Mouse (Mus musculus): ENCODE results near the gene Ppp6r2. TPM values are rescaled to one million over a fixed set of nuclear protein-coding genes. Genes with fewer than 3 reads are reported as not detected.

Gene Ppp6r2
- polyA plus RNA-seq, 1 experiment from 2014 or later: 71.7 TPM

DNA sequence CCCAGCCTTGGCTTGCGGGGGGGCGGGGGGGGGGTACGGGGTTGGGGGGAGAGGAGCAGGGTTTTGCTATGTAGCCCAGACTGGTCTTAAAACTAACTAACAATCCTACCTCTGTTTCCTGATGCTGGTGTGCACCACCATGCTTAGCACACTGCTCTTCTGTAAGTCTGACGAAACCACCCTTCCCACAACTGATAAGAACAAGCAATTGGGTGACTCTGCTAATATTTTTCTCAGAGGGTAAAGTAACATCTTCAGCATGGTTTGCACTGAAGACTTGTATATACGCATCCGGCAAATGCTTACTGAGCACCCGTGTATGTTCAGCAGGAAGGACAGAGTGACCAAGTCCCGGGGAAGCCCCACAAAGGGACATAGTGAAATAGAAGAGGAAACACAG lies 109.9 kb downstream of the Ppp6r2 start:
- peaks cover 6% of the 10 kb centered on the region for H3K4me1 ChIP-seq
- H3K9ac ChIP-seq: no peak overlapping the region
- no peak overlapping the region for H3K4me2 ChIP-seq
- H3K27me3 ChIP-seq: peaks cover 17% of the 10 kb centered on the region
- no peak overlapping the region for H3K4me3 ChIP-seq
- 81% methylated on average over 8 of the region's 8 CpGs for WGBS
- H3K36me3 ChIP-seq (ENCODE audit: poor library complexity, severe bottlenecking): no peaks in the 10 kb centered on the region
- no peaks in the 10 kb centered on the region for H3K9me3 ChIP-seq (replicated peaks)
- ATAC-seq: no peak
- H3K27ac ChIP-seq: no peak overlapping the region

DNA sequence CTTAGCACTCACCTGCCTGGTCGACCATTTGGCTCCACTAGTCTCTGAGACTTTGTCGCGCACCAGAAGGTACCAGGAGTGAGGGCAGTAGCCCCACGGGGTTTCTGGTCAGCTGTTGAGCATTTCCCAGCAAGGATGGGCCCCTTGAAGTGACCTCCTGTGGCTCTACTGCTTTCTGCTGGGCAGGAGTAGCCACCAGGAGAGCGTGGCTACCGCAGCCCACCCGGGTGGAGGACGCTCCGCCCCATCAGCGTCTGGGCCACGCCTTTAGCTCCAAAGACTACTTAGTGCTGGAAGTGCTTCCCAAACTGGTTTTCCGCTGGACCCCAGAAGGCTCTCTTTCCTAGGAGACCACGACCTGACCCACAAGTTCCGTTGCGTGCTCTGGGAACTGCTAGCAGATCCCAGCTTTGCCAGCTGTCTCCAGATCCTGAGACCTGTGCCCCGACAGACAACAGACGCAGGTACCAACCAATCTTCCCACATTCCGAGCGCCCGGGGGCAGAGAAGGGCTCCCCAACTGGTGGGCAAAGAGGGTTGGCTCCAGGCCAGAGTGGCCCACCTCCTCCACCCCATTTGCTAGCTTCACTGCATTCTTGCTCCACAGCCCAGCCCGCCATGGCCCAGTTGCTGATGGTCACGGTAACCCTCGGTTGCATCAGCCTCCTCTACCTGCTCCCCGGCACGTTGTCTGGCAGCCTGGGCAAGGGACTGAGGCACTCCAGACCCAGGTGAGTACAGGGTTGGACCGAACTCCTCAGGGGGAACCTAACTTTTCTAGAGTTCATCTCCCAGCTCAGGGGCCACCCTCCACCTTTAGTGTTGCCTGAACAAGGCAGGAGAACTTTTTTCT lies 111.5 kb downstream of the Ppp6r2 start, which contains the start of gene Adm2:
TSS of gene Adm2 (plus strand) at position 51 of the 853 bp plus-strand sequence.
- H3K36me3 ChIP-seq (ENCODE audit: poor library complexity, severe bottlenecking): no peaks in the 10 kb centered on the region
- ATAC-seq: no peak
- H3K9me3 ChIP-seq (replicated peaks): no peaks in the 10 kb centered on the region
- peak within 1 kb of the TSS; percentile 42 for H3K4me2 ChIP-seq
- 7% methylated on average over 26 of the region's 26 CpGs for WGBS
- H3K27ac ChIP-seq: no peak within 1 kb of the TSS
- H3K9ac ChIP-seq: no peak within 1 kb of the TSS
- peaks cover 17% of the 10 kb centered on the region for H3K27me3 ChIP-seq
- H3K4me1 ChIP-seq: peaks cover 6% of the 10 kb centered on the region
- H3K4me3 ChIP-seq: peak within 1 kb of the TSS; percentile 3; the same call in 1 of the 2 replicates

DNA sequence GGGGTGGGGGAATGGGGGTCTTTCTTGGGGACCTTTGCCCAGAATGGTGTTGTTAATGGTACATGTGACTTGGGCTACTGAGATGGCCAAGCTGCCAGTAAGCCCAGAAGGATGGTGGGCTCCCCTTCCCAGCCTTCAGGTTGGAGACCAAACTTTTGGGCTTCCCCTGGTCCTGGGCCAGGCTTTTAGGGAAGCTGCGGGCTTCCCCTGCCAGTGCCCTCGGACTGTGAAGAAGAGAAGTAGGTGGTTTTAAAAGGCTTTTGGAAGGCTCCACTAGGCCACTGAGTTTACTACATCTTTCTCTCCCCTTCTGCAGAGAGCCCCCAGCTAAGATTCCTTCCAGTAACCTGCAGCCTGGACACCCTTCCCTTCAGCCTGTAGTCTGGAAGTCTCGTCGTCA lies 112.3 kb downstream of the Ppp6r2 start:
- no peaks in the 10 kb centered on the region for H3K36me3 ChIP-seq (ENCODE audit: poor library complexity, severe bottlenecking)
- no peak overlapping the region for H3K9ac ChIP-seq
- H3K9me3 ChIP-seq (replicated peaks): no peaks in the 10 kb centered on the region
- H3K27ac ChIP-seq: no peak overlapping the region
- H3K4me2 ChIP-seq: no peak overlapping the region
- peaks cover 6% of the 10 kb centered on the region for H3K4me1 ChIP-seq
- no peak overlapping the region for H3K4me3 ChIP-seq
- H3K27me3 ChIP-seq: peaks cover 17% of the 10 kb centered on the region
- ATAC-seq: no peak
- 83% methylated on average over 4 of the region's 4 CpGs for WGBS

DNA sequence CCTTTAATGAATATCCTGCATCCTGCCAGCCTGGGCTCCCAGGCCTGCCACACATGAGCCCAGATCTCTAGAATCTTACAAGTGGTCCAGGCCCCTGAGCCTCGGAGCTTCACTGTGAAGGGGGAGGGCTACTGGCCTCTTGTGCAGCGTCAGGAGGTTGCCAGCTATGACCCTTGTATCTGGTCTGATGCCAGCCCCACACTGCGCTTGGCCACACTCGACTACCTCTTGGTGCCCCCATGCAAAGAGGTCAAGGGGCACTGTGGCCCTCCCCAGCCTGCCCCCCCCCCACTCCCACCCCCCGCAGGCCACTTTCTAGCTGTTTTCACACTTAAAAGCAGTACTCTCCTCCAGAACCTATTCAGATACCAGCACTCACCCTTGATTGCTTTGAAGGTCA lies 115.1 kb downstream of the Ppp6r2 start:
- H3K4me3 ChIP-seq: no peak overlapping the region
- H3K4me2 ChIP-seq: no peak overlapping the region
- no peak overlapping the region for H3K9ac ChIP-seq
- peaks cover 6% of the 10 kb centered on the region for H3K4me1 ChIP-seq
- no peak overlapping the region for H3K27ac ChIP-seq
- no peaks in the 10 kb centered on the region for H3K9me3 ChIP-seq (replicated peaks)
- peaks cover 14% of the 10 kb centered on the region for H3K27me3 ChIP-seq
- H3K36me3 ChIP-seq (ENCODE audit: poor library complexity, severe bottlenecking): no peaks in the 10 kb centered on the region
- WGBS: 63% methylated on average over 5 of the region's 5 CpGs
- ATAC-seq: no peak

DNA sequence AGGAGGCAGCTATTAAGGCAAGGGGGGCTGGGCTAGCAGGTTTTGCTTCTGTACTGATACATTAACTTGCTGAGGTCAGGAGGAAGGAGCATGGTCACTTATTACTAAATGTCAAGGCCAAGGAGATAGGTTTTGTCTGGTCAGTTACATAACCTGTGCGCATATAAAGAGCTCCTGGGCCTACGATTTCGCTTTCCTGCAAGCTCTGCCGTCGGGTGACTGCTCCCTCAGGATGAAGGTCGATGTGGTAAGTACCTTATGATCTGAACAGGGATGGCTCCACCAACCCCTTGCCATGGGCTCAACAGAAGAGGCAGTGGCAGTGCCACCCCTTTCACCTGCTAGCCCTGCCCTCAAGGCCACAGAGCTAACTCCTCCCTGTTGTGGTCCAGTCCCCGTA lies 122.9 kb downstream of the Ppp6r2 start, which contains the start of gene Miox:
TSS of gene Miox (plus strand) at position 128 of the 400 bp plus-strand sequence.
- no peaks in the 10 kb centered on the region for H3K9me3 ChIP-seq (replicated peaks)
- no peak for ATAC-seq
- 90% methylated on average over 7 of the region's 7 CpGs for WGBS
- no peak within 1 kb of the TSS for H3K27ac ChIP-seq
- no peak within 1 kb of the TSS for H3K4me2 ChIP-seq
- no peak within 1 kb of the TSS for H3K4me3 ChIP-seq
- H3K4me1 ChIP-seq: no peaks in the 10 kb centered on the region
- no peaks in the 10 kb centered on the region for H3K27me3 ChIP-seq
- H3K36me3 ChIP-seq (ENCODE audit: poor library complexity, severe bottlenecking): no peaks in the 10 kb centered on the region
- no peak within 1 kb of the TSS; the same call in 1 of the 2 replicates for H3K9ac ChIP-seq

DNA sequence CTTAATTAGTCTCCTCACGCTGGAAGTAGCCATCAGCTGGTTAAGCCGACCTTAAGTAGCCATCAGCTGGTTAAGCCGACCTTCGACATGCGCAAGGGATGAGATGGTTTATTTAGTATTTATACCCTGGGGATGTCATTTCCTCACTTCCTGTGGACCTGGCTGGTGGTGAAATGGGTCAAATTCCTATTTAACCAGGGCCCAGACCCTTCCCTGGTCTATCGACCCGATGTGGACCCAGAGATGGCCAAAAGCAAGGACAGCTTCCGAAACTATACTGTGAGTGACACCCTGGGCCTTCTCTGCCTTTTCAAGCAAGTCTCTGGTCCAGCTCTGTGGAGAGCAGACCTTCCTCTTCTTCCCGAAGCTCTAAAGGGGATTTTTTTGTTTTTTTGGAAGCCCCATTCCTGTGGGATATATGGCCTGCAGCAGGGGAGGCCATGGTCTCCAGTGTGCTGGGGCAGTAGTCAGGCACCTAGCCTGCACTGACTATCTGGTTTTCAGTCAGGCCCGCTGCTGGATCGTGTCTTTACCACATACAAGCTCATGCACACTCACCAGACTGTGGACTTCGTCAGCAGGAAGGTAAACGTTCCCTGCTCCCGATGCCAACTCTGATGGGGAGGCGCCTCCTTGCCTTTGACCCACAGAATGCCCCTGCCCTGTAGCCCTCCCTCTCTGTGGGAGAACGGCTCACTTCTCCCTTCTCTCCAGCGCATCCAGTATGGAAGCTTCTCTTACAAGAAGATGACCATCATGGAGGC lies 123.6 kb downstream of the Ppp6r2 start:
- no peaks in the 10 kb centered on the region for H3K36me3 ChIP-seq (ENCODE audit: poor library complexity, severe bottlenecking)
- WGBS: 83% methylated on average over 17 of the region's 17 CpGs
- H3K4me3 ChIP-seq: no peak overlapping the region
- no peaks in the 10 kb centered on the region for H3K4me1 ChIP-seq
- no peak overlapping the region; the same call in 1 of the 2 replicates for H3K9ac ChIP-seq
- ATAC-seq: no peak
- no peaks in the 10 kb centered on the region for H3K27me3 ChIP-seq
- no peaks in the 10 kb centered on the region for H3K9me3 ChIP-seq (replicated peaks)
- no peak overlapping the region for H3K4me2 ChIP-seq
- no peak overlapping the region for H3K27ac ChIP-seq

DNA sequence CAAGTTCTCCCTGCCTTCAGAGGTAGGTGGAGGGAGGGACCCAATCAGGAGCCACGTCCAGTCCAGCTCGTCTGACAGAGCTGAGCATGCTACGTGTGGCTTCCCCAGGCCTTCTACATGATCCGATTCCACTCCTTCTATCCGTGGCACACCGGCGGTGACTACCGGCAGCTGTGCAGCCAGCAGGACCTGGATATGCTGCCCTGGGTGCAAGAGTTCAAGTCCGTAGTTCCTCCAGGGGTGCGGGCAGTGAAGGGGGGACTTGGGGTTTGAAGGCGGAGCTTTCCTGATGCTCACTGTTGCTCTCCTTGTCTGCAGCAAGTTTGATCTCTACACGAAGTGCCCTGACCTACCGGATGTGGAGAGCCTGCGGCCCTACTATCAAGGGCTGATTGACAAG lies 125.1 kb downstream of the Ppp6r2 start:
- no peaks in the 10 kb centered on the region for H3K36me3 ChIP-seq (ENCODE audit: poor library complexity, severe bottlenecking)
- H3K4me1 ChIP-seq: no peaks in the 10 kb centered on the region
- H3K4me3 ChIP-seq: no peak overlapping the region
- WGBS: 86% methylated on average over 14 of the region's 14 CpGs
- H3K9ac ChIP-seq: no peak overlapping the region
- H3K27ac ChIP-seq: no peak overlapping the region
- H3K27me3 ChIP-seq: no peaks in the 10 kb centered on the region
- H3K4me2 ChIP-seq: no peak overlapping the region
- ATAC-seq: no peak
- no peaks in the 10 kb centered on the region for H3K9me3 ChIP-seq (replicated peaks)

Small RNA genes lying within 50 kb of the gene (microRNA-seq; reads per million reads assigned to microRNA genes)
- gene Mir6958: 4.6 reads per million, percentile 13 among the genes with 10 or more reads in this experiment
- 1.1 reads per million for gene Mir6959
- gene Mir7118: not detected

Other genes starting within 250 kb of the Ppp6r2 start
- 20.9 and 23.8 TPM in 2 replicates for gene Mlc1, start 232.5 kb upstream of the Ppp6r2 start, polyA plus RNA-seq (2015; fragmentation: Nextera tagmentation; extraction: Ambion mirVana)
- gene Mov10l1, start 228.6 kb upstream of the Ppp6r2 start, polyA plus RNA-seq (2015; fragmentation: Nextera tagmentation; extraction: Ambion mirVana): not detected in 2 replicates
- gene Panx2, start 151.8 kb upstream of the Ppp6r2 start, polyA plus RNA-seq (2015; fragmentation: Nextera tagmentation; extraction: Ambion mirVana): 2.3 and 2.4 TPM in 2 replicates
- 40.4 and 45.1 TPM in 2 replicates for gene Trabd, start 136.4 kb upstream of the Ppp6r2 start, polyA plus RNA-seq (2015; fragmentation: Nextera tagmentation; extraction: Ambion mirVana)
- 20.9 and 22.5 TPM in 2 replicates for gene Selenoo, start 122.5 kb upstream of the Ppp6r2 start, polyA plus RNA-seq (2015; fragmentation: Nextera tagmentation; extraction: Ambion mirVana)
- gene Tubgcp6, start 88.4 kb upstream of the Ppp6r2 start, polyA plus RNA-seq (2015; fragmentation: Nextera tagmentation; extraction: Ambion mirVana): 16.8 and 19.8 TPM in 2 replicates
- 22.3 and 25.4 TPM in 2 replicates for gene Hdac10, start 82.9 kb upstream of the Ppp6r2 start, polyA plus RNA-seq (2015; fragmentation: Nextera tagmentation; extraction: Ambion mirVana)
- 9.1 and 11.7 TPM in 2 replicates for gene Mapk12, start 70.8 kb upstream of the Ppp6r2 start, polyA plus RNA-seq (2015; fragmentation: Nextera tagmentation; extraction: Ambion mirVana)
- gene Mapk11, start 61.9 kb upstream of the Ppp6r2 start, polyA plus RNA-seq (2015; fragmentation: Nextera tagmentation; extraction: Ambion mirVana): 43.0 and 45.5 TPM in 2 replicates
- gene Plxnb2, start 30.8 kb upstream of the Ppp6r2 start, polyA plus RNA-seq (2015; fragmentation: Nextera tagmentation; extraction: Ambion mirVana): 101 and 130 TPM in 2 replicates
- 40.7 and 47.7 TPM in 2 replicates for gene Dennd6b, start 15.1 kb upstream of the Ppp6r2 start, polyA plus RNA-seq (2015; fragmentation: Nextera tagmentation; extraction: Ambion mirVana)
- 66.0 and 76.1 TPM in 2 replicates for gene Sbf1, start 103.8 kb downstream of the Ppp6r2 start, polyA plus RNA-seq (2015; fragmentation: Nextera tagmentation; extraction: Ambion mirVana)
- gene Adm2, start 111.2 kb downstream of the Ppp6r2 start, polyA plus RNA-seq (2015; fragmentation: Nextera tagmentation; extraction: Ambion mirVana): not detected in 2 replicates
- gene Miox, start 122.8 kb downstream of the Ppp6r2 start, polyA plus RNA-seq (2015; fragmentation: Nextera tagmentation; extraction: Ambion mirVana): not detected in 2 replicates
- gene Lmf2, start 144.1 kb downstream of the Ppp6r2 start, polyA plus RNA-seq (2015; fragmentation: Nextera tagmentation; extraction: Ambion mirVana): 34.4 and 38.6 TPM in 2 replicates
- gene Ncaph2, start 144.2 kb downstream of the Ppp6r2 start, polyA plus RNA-seq (2015; fragmentation: Nextera tagmentation; extraction: Ambion mirVana): 156 and 170 TPM in 2 replicates
- gene Sco2, start 162.3 kb downstream of the Ppp6r2 start, polyA plus RNA-seq (2015; fragmentation: Nextera tagmentation; extraction: Ambion mirVana): 4.0 and 7.4 TPM in 2 replicates
- 1.8 and 1.9 TPM in 2 replicates for gene Tymp, start 165.5 kb downstream of the Ppp6r2 start, polyA plus RNA-seq (2015; fragmentation: Nextera tagmentation; extraction: Ambion mirVana)
- 0.98 and 3.4 TPM in 2 replicates for gene Odf3b, start 167.7 kb downstream of the Ppp6r2 start, polyA plus RNA-seq (2015; fragmentation: Nextera tagmentation; extraction: Ambion mirVana)
- not detected in 2 replicates for gene Klhdc7b, start 173.4 kb downstream of the Ppp6r2 start, polyA plus RNA-seq (2015; fragmentation: Nextera tagmentation; extraction: Ambion mirVana)
- not detected in 2 replicates for gene Syce3, start 198.9 kb downstream of the Ppp6r2 start, polyA plus RNA-seq (2015; fragmentation: Nextera tagmentation; extraction: Ambion mirVana)
- gene Cpt1b, start 214.3 kb downstream of the Ppp6r2 start, polyA plus RNA-seq (2015; fragmentation: Nextera tagmentation; extraction: Ambion mirVana): 0.94 and 0.97 TPM in 2 replicates
- gene C730034F03Rik, start 218.0 kb downstream of the Ppp6r2 start, polyA plus RNA-seq (2015; fragmentation: Nextera tagmentation; extraction: Ambion mirVana): 5.3 and 6.7 TPM in 2 replicates
- 0.16 TPM in 1 of 2 replicates, not detected in the other for gene Gm44502, start 218.1 kb downstream of the Ppp6r2 start, polyA plus RNA-seq (2015; fragmentation: Nextera tagmentation; extraction: Ambion mirVana)
- 67.3 and 70.9 TPM in 2 replicates for gene Chkb, start 218.4 kb downstream of the Ppp6r2 start, polyA plus RNA-seq (2015; fragmentation: Nextera tagmentation; extraction: Ambion mirVana)
- gene Mapk8ip2, start 242.4 kb downstream of the Ppp6r2 start, polyA plus RNA-seq (2015; fragmentation: Nextera tagmentation; extraction: Ambion mirVana): 47.3 and 53.2 TPM in 2 replicates